9 mouse cellular contexts compared by ENCODE assay signal in genomic region chr4:102486134-102486920, GRCm38 (mm10).
DNase-seq lines count a peak whose midpoint lies in the region; ATAC-seq lines count a peak whose summit lies in the region.
"Had no signal": no experiment of that assay in that cellular context is flagged by ENCODE, and none has a peak within 500 bp of the region (broad histone marks: within the 10 kb centered on the region; RNA-seq: fewer than 3 reads in every experiment).

No protein-coding gene starts in this region.

- DNase-seq in limb, embryonic 11.5 days (ENCODE audit: low spot score) = peak; percentile 40
- DNase-seq in limb, embryonic 10.5 days (ENCODE audit: low spot score) = no peak
- peak; percentile 45 for DNase-seq in brain, adult 2 months (ENCODE audit: low read depth, low spot score)
- DNase-seq in retina, embryonic 14.5 days (ENCODE audit: low spot score) = peak; percentile 50
- DNase-seq in layer of hippocampus, adult 9-10 months (ENCODE audit: low spot score) = no peak
- no peak for DNase-seq in gastrocnemius, adult 8-10 months (ENCODE audit: low spot score in 2 of 2)
- no peak for DNase-seq in left cerebral cortex, adult 8-10 months (ENCODE audit: low spot score in 2 of 2)

- no peaks in the 10 kb centered on the region for H3K9me3 ChIP-seq in limb, embryonic 11.5 days (ENCODE audit: control insufficient read depth, low read length)
- no peaks in the 10 kb centered on the region for H3K9me3 ChIP-seq in limb, embryonic 10.5 days (replicated peaks)
- no peaks in the 10 kb centered on the region for H3K9me3 ChIP-seq in hindbrain, embryonic 12.5 days (replicated peaks)
- H3K9me3 ChIP-seq: limb, embryonic 15.5 days had no signal

- no peak overlapping the region for H3K9ac ChIP-seq in limb, embryonic 11.5 days (ENCODE audit: low read length)
- H3K9ac ChIP-seq in hindbrain, embryonic 12.5 days = no peak overlapping the region
- H3K9ac ChIP-seq: limb, embryonic 15.5 days had no signal

- 0 out of 2 replicates have a peak, but pooled peaks cover 4% of the 10 kb centered on the region for H3K4me1 ChIP-seq in limb, embryonic 11.5 days (ENCODE audit: control insufficient read depth, insufficient read depth, low read length)
- peaks cover 7% of the 10 kb centered on the region for H3K4me1 ChIP-seq in limb, embryonic 10.5 days
- peaks cover 9% of the 10 kb centered on the region for H3K4me1 ChIP-seq in hindbrain, embryonic 12.5 days

- H3K4me2 ChIP-seq in limb, embryonic 11.5 days (ENCODE audit: low read depth, severe bottlenecking) = no peak overlapping the region
- H3K4me2 ChIP-seq in hindbrain, embryonic 12.5 days (replicated peaks) = no peak overlapping the region
- H3K4me2 ChIP-seq: limb, embryonic 15.5 days had no signal

- peaks cover 3% of the 10 kb centered on the region; the same call in 1 of the 2 replicates for H3K27me3 ChIP-seq in limb, embryonic 11.5 days (ENCODE audit: control insufficient read depth, insufficient read depth, low read length)
- peaks cover 74% of the 10 kb centered on the region for H3K27me3 ChIP-seq in limb, embryonic 10.5 days (ENCODE audit: low read depth, poor library complexity, severe bottlenecking)
- no peaks in the 10 kb centered on the region for H3K27me3 ChIP-seq in hindbrain, embryonic 12.5 days
- H3K27me3 ChIP-seq: limb, embryonic 15.5 days had no signal

- no peaks in the 10 kb centered on the region for H3K36me3 ChIP-seq in limb, embryonic 11.5 days (ENCODE audit: control insufficient read depth, insufficient read depth, low read length)
- H3K36me3 ChIP-seq in limb, embryonic 10.5 days = no peaks in the 10 kb centered on the region
- H3K36me3 ChIP-seq in hindbrain, embryonic 12.5 days = no peaks in the 10 kb centered on the region
- H3K36me3 ChIP-seq: limb, embryonic 15.5 days had no signal

- no peak overlapping the region for H3K27ac ChIP-seq in limb, embryonic 11.5 days (replicated peaks; ENCODE audit: low read depth, low read length)
- H3K27ac ChIP-seq in limb, embryonic 10.5 days = no peak overlapping the region
- no peak overlapping the region for H3K27ac ChIP-seq in hindbrain, embryonic 12.5 days
- H3K27ac ChIP-seq: limb, embryonic 15.5 days had no signal

- WGBS in limb, embryonic 11.5 days = 63% methylated on average over 4 of the region's 4 CpGs
- 62% methylated on average over 4 of the region's 4 CpGs for WGBS in limb, embryonic 10.5 days
- WGBS in hindbrain, embryonic 12.5 days = 50% methylated on average over 4 of the region's 4 CpGs

- no peak overlapping the region for H3K4me3 ChIP-seq in limb, embryonic 11.5 days (ENCODE audit: low read depth, low read length)
- no peak overlapping the region for H3K4me3 ChIP-seq in limb, embryonic 10.5 days
- no peak overlapping the region for H3K4me3 ChIP-seq in hindbrain, embryonic 12.5 days
- H3K4me3 ChIP-seq: limb, embryonic 15.5 days had no signal

- no peak for ATAC-seq in limb, embryonic 11.5 days (ENCODE audit: insufficient number of reproducible peaks, low FRiP score, low TSS enrichment, low read depth)
- ATAC-seq in hindbrain, embryonic 12.5 days (ENCODE audit: low FRiP score) = 0 out of 2 replicates have a peak, but pooled peaks have one; percentile 40

Comparison
In these comparisons a context has a peak if more than half of its experiments do, and no peak if none do; other contexts are left out.
1. DNase-seq: peak in limb, embryonic 11.5 days (single experiment), brain, adult 2 months (single experiment) and retina, embryonic 14.5 days (single experiment); none in limb, embryonic 10.5 days (single experiment), layer of hippocampus, adult 9-10 months (single experiment), gastrocnemius, adult 8-10 months (0 of 2) and left cerebral cortex, adult 8-10 months (0 of 2).